Mouse (Mus musculus): ENCODE data around the gene Rab40c. TPM values are rescaled to one million over a fixed set of nuclear protein-coding genes. Genes with fewer than 3 reads are reported as not detected.
"Not testable (repeated sequence)": the region's sequence is repeated elsewhere in the genome, so short reads cannot be mapped to it uniquely, and the experiment has no call there.

Gene Rab40c
- polyA plus RNA-seq, 1 experiment from 2014 or later, result 52.2 TPM

DNA sequence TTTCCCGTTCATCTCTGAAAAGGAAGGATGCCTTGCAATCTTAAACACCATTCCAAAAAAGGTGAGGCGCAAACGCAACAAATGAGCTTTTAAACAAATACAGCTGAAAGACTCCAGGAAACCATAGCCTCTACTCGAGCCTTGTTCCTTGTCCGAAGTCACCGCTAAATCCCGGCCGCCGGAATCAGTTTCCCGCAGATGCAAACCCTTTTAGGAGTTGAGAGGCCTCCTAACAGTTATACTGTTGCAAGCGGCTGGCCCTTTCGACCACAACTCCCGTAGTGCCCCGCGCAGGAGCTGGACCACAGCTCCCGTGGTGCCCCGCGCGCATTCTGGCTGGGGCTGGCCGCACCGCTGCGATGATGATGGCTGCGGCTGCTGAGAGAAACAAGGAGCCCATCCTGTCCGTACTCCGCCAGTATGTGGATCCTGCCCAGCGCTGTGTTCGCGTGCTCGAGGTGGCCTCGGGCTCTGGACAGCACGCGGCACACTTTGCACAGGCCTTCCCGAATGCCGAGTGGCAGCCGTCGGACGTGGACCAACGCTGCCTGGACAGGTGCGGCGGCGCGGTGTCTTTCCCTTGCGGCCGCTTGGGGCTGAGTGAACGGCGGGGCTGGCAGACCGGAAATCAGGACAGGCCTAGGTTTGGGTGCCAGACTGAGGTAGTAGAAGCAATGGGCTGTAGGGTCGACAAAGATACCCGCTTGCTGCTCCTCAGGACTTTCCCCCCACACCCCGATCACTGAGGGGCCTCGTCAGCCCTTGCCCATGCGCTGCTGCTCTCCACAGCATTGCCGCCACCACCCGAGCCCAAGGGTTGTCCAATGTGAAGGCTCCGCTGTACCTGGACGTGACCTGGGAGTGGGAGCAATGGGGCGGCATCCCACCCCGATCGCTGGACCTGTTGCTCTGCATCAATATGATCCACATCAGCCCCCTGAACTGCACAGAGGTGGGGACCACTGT, 44.1 kb downstream of the Rab40c start:
- WGBS, result under 1% methylated on average over 59 of the region's 59 CpGs
- H3K4me3 ChIP-seq (ENCODE audit: low read depth, low read length), result peak overlapping the region; percentile 62

DNA sequence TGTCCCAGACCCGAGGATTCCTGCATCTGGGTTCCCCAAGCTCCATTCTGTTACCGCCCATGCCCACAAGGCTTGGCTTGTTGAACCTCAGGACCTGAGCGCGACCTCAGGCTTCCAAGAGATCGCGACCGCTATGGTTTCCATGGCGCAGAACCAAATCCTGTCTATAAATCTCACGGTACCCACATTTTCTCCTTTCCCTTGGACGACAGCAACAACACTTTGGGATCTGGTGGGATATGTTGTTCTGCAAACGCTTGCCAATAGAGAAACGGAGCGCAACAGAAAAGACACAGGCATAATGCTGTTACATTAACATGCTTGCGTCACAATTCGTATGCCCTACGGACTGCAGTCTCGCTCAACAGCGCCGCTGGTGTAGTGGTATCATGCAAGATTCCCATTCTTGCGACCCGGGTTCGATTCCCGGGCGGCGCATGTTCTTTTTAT, 44.8 kb downstream of the Rab40c start, which contains the start of gene Mettl26:
TSS of gene Mettl26 (plus strand) at position 354 of the 450 bp plus-strand sequence.
- ATAC-seq, result peak; percentile 69
- Histone ChIP-seq H3K27me3 (ENCODE audit: control insufficient read depth, insufficient read depth, low read depth, low read length) (no peaks in the 10 kb centered on the region), H3K4me1 (ENCODE audit: control insufficient read depth, insufficient read depth, low read length) (peaks cover 17% of the 10 kb centered on the region), H3K27ac (ENCODE audit: low read length) (peak within 1 kb of the TSS; percentile 93), H3K9me3 (replicated peaks; ENCODE audit: control insufficient read depth, low read length, poor library complexity, severe bottlenecking) (no peaks in the 10 kb centered on the region), H3K9ac (ENCODE audit: low read depth, low read length) (peak within 1 kb of the TSS; percentile 85), H3K36me3 (ENCODE audit: control insufficient read depth, insufficient read depth, low read length) (peaks cover 11% of the 10 kb centered on the region), H3K4me3 (ENCODE audit: low read depth, low read length) (peak within 1 kb of the TSS; percentile 62), H3K4me2 (ENCODE audit: low read length) (peak within 1 kb of the TSS; percentile 77)
- under 1% methylated on average over 25 of the region's 25 CpGs for WGBS

More for the DNA sequence above, 44.1 kb downstream of the Rab40c start:
- H3K9ac ChIP-seq (ENCODE audit: low read depth, low read length), result peak overlapping the region; percentile 85
- H3K27me3 ChIP-seq (ENCODE audit: control insufficient read depth, insufficient read depth, low read depth, low read length), result no peaks in the 10 kb centered on the region
- peak overlapping the region; percentile 77 for H3K4me2 ChIP-seq (ENCODE audit: low read length)
- ATAC-seq, result peak; percentile 93
- peaks cover 11% of the 10 kb centered on the region for H3K36me3 ChIP-seq (ENCODE audit: control insufficient read depth, insufficient read depth, low read length)
- no peaks in the 10 kb centered on the region for H3K9me3 ChIP-seq (replicated peaks; ENCODE audit: control insufficient read depth, low read length, poor library complexity, severe bottlenecking)
- H3K4me1 ChIP-seq (ENCODE audit: control insufficient read depth, insufficient read depth, low read length), result peaks cover 20% of the 10 kb centered on the region
- H3K27ac ChIP-seq (ENCODE audit: low read length), result peak overlapping the region; percentile 93

DNA sequence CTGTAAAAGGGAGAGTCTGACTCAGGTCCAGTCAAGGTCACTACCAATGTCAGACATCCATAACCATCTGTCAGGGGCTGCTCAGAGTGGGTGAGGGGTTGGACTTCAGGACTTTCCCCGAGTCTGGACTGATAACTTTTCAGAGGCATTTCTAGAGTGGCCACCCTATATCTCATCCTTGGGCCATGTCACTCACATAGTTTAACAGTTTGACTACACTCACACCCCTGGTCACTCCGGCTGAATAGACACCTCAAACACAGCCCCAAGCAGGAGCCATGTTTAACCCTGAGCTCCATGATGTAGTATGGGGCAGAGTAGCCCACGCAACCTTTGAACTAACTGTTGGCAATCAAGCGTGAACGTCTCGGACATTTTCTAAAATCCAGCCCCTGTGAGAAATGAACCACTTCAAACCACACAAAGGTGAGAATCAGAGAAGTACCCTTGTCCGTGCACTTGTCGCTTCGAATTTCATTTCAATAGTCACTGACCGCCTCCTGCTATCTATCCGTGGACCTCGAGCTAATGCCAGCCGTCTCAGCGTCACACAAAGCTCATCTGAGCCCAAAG, 45.3 kb downstream of the Rab40c start:
- Histone ChIP-seq H3K36me3 (ENCODE audit: control insufficient read depth, insufficient read depth, low read length) (peaks cover 11% of the 10 kb centered on the region), H3K4me1 (ENCODE audit: control insufficient read depth, insufficient read depth, low read length) (peaks cover 17% of the 10 kb centered on the region), H3K4me3 (ENCODE audit: low read depth, low read length) (peak overlapping the region; percentile 62), H3K4me2 (ENCODE audit: low read length) (peak overlapping the region; percentile 77), H3K27ac (ENCODE audit: low read length) (peak overlapping the region; percentile 93), H3K27me3 (ENCODE audit: control insufficient read depth, insufficient read depth, low read depth, low read length) (no peaks in the 10 kb centered on the region), H3K9ac (ENCODE audit: low read depth, low read length) (peak overlapping the region; percentile 78), H3K9me3 (replicated peaks; ENCODE audit: control insufficient read depth, low read length, poor library complexity, severe bottlenecking) (no peaks in the 10 kb centered on the region)
- ATAC-seq, result no peak
- WGBS, result 6% methylated on average over 14 of the region's 14 CpGs

DNA sequence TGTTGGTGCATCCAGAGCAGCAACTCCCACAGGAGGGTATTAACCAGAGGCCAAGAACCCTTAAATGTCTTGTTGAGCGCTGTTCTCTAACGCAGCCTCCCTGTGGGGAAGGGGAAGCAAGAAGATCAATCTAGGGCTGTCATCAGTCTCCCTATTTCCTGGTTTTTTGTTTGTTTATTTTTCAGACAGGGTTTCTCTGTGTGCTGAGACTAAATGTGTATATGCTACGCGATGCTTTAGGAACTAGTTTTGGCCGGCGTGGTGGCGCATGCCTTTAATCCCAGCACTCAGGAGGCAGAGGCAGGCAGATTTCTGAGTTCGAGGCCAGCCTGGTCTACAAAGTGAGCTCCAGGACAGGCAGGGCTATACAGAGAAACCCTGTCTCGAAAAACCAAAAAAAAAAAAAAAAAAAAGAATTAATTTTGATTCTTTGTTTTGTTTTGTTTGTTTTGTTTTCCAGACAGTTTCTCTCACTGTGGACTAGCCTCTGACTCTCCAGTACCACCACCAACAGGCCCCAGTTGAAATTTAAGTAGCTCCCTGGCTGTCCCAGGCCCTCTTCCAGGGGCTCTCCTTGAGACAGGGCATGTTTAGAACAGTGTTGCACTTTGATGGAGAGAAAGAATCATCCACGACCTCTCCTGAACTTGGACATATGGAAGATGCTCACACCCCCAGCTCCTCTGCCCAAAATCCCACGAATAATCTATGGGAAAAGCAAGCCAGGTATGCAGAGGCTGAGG, 46.0 kb downstream of the Rab40c start:
- peak overlapping the region; percentile 62 for H3K4me3 ChIP-seq (ENCODE audit: low read depth, low read length)
- H3K9me3 ChIP-seq (replicated peaks; ENCODE audit: control insufficient read depth, low read length, poor library complexity, severe bottlenecking), result no peaks in the 10 kb centered on the region
- WGBS, result 82% methylated on average over 11 of the region's 11 CpGs
- H3K27me3 ChIP-seq (ENCODE audit: control insufficient read depth, insufficient read depth, low read depth, low read length), result no peaks in the 10 kb centered on the region
- peak overlapping the region; percentile 93 for H3K27ac ChIP-seq (ENCODE audit: low read length)
- H3K4me1 ChIP-seq (ENCODE audit: control insufficient read depth, insufficient read depth, low read length), result peaks cover 17% of the 10 kb centered on the region
- ATAC-seq, result no peak
- peak overlapping the region; percentile 78 for H3K9ac ChIP-seq (ENCODE audit: low read depth, low read length)
- H3K36me3 ChIP-seq (ENCODE audit: control insufficient read depth, insufficient read depth, low read length), result peaks cover 11% of the 10 kb centered on the region
- H3K4me2 ChIP-seq (ENCODE audit: low read length), result peak overlapping the region; percentile 77

DNA sequence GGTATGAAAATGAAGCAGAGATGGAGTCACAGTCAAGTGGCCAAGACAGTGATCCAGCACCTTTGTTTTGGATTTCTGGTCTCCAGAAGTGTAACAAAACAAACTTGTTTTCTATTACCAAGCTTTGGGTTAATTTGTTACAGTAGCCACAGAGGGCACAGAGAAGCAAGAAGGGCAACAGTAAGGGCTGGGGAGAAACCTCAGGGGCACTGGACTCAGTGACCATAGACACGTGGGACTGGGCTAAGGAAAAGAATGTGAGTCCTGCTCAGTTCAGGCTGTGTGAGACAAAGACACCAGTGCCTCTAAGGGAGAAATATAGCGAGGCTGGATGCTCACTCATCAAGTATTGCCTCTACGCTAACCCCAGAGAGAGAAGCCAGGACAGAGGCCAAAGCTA, 46.9 kb downstream of the Rab40c start:
- Histone ChIP-seq H3K4me1 (ENCODE audit: control insufficient read depth, insufficient read depth, low read length) (peaks cover 20% of the 10 kb centered on the region), H3K9ac (ENCODE audit: low read depth, low read length) (no peak overlapping the region), H3K9me3 (replicated peaks; ENCODE audit: control insufficient read depth, low read length, poor library complexity, severe bottlenecking) (no peaks in the 10 kb centered on the region), H3K36me3 (ENCODE audit: control insufficient read depth, insufficient read depth, low read length) (peaks cover 2% of the 10 kb centered on the region; the same call in 1 of the 2 replicates), H3K27ac (ENCODE audit: low read length) (no peak overlapping the region), H3K4me2 (ENCODE audit: low read length) (no peak overlapping the region), H3K27me3 (ENCODE audit: control insufficient read depth, insufficient read depth, low read depth, low read length) (no peaks in the 10 kb centered on the region), H3K4me3 (ENCODE audit: low read depth, low read length) (no peak overlapping the region)
- WGBS, result 84% methylated on average over 3 of the region's 3 CpGs
- no peak for ATAC-seq

DNA sequence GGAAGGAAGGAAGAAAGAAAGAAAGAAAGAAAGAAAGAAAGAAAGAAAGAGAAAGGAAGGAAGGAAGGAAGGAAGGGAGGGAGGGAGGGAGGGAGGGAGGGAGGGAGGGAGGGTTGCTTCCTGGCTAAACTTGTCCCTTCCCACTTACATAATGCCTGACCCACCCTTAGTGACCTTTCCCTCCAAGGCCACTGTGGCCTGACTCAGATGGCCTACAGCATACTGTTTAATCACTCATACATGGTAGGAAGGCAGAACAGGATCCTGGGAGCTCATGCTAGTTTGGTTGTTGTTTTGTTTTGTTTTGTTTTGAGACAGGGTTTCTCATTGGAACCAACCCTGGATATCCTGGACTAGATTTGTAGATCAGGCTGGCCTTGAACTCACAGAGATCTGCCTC, 48.0 kb downstream of the Rab40c start:
- not testable (repeated sequence) for ATAC-seq

DNA sequence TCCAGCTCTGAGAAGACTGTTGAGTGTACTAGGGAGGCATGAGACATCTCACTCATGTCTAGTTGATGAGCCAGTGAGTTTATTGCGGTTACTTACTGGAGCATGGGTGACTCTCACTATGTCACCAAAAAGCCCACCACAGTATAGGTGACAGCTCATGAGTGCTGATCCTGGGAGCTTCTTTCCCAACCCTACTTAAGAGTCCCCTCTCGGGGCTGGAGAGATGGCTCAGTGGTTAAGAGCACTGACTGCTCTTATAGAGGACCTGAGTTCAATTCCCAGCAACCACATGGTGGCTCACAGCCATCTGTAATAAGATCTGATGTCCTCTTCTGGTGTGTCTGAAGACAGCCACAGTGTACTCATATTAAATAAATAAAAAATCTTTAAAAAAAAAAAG, 49.6 kb downstream of the Rab40c start:
- Histone ChIP-seq H3K27ac (ENCODE audit: low read length) (no peak overlapping the region), H3K9me3 (replicated peaks; ENCODE audit: control insufficient read depth, low read length, poor library complexity, severe bottlenecking) (no peaks in the 10 kb centered on the region), H3K4me3 (ENCODE audit: low read depth, low read length) (no peak overlapping the region), H3K27me3 (ENCODE audit: control insufficient read depth, insufficient read depth, low read depth, low read length) (no peaks in the 10 kb centered on the region), H3K9ac (ENCODE audit: low read depth, low read length) (no peak overlapping the region), H3K4me2 (ENCODE audit: low read length) (no peak overlapping the region), H3K36me3 (ENCODE audit: control insufficient read depth, insufficient read depth, low read length) (no peaks in the 10 kb centered on the region), H3K4me1 (ENCODE audit: control insufficient read depth, insufficient read depth, low read length) (peaks cover 16% of the 10 kb centered on the region)
- WGBS, result 90% methylated on average over 2 of the region's 2 CpGs
- no peak for ATAC-seq

More for the DNA sequence above, 48.0 kb downstream of the Rab40c start:
- H3K27ac ChIP-seq (ENCODE audit: low read length); H3K4me3 ChIP-seq (ENCODE audit: low read depth, low read length); H3K36me3 ChIP-seq (ENCODE audit: control insufficient read depth, insufficient read depth, low read length); H3K9ac ChIP-seq (ENCODE audit: low read depth, low read length); H3K4me2 ChIP-seq (ENCODE audit: low read length); H3K9me3 ChIP-seq (replicated peaks; ENCODE audit: control insufficient read depth, low read length, poor library complexity, severe bottlenecking); H3K27me3 ChIP-seq (ENCODE audit: control insufficient read depth, insufficient read depth, low read depth, low read length): not testable (repeated sequence)
- H3K4me1 ChIP-seq (ENCODE audit: control insufficient read depth, insufficient read depth, low read length), result peaks cover 23% of the 10 kb centered on the region

DNA sequence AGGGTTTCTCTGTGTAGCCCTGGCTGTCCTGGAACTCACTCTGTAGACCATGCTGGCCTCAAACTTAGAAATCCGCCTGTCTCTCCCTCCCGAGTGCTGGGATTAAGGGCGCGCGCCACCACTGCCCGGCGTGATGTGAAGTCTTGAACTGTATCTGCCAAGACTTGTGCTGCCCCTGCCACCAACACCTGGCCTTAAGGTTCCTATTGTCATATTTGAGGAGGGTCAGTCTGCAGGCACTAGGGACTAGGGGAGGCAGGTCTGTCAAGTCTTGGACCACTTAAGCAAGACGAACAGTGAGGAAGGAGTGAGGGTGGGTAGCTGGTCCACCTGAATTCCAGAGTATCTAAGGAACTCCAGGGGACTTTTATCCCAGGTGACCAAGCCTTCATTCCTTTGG, 50.0 kb downstream of the Rab40c start:
- Histone ChIP-seq H3K4me2 (ENCODE audit: low read length) (no peak overlapping the region), H3K36me3 (ENCODE audit: control insufficient read depth, insufficient read depth, low read length) (no peaks in the 10 kb centered on the region), H3K4me1 (ENCODE audit: control insufficient read depth, insufficient read depth, low read length) (peaks cover 16% of the 10 kb centered on the region), H3K9me3 (replicated peaks; ENCODE audit: control insufficient read depth, low read length, poor library complexity, severe bottlenecking) (no peaks in the 10 kb centered on the region), H3K27me3 (ENCODE audit: control insufficient read depth, insufficient read depth, low read depth, low read length) (no peaks in the 10 kb centered on the region), H3K4me3 (ENCODE audit: low read depth, low read length) (no peak overlapping the region), H3K27ac (ENCODE audit: low read length) (no peak overlapping the region), H3K9ac (ENCODE audit: low read depth, low read length) (no peak overlapping the region)
- 86% methylated on average over 8 of the region's 8 CpGs for WGBS
- no peak for ATAC-seq
